Mouse (Mus musculus) embryonic fibroblast, embryonic 13.5 days (primary cell): Measurements from ENCODE around the gene Gm21983.

Source experiments
- CTCF ChIP-seq: IDR thresholded peaks from 2 replicates; pipeline ENCODE4 v1.5.1; 2011; ENCODE audit warnings: mild to moderate bottlenecking, control low read depth, low read length, moderate library complexity, borderline replicate concordance; ENCODE audit not compliant: insufficient read depth
- POLR2A ChIP-seq: IDR thresholded peaks from 2 replicates; pipeline ENCODE4 v1.6.1; 2011; ENCODE audit warnings: low read depth, mild to moderate bottlenecking, control low read depth, low read length, moderate library complexity

DNA sequence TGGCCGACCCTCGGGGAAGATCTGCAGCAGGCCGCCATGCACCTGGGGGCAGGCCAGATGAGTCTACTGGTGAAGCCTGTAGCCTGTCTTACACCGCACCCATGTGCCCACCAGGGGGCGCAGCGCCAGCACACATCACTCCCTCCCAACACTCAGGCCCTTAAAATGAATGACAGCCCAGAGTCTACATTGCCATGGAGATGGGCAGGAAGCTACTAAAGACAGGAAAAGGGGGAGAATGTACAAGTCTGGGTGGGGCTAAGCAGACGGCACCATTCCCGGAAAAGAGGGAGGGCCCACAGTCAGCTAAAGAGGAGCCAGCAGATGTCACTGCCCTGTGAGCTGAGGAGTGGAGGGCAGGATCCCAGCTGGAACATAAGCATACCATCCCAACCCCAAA lies 21.0 kb downstream of the Gm21983 start:
- TF ChIP-seq CTCF (peak; percentile 95), POLR2A (no peak)
